Mouse (Mus musculus): ENCODE measurements around the gene Mrpl23.

DNA sequence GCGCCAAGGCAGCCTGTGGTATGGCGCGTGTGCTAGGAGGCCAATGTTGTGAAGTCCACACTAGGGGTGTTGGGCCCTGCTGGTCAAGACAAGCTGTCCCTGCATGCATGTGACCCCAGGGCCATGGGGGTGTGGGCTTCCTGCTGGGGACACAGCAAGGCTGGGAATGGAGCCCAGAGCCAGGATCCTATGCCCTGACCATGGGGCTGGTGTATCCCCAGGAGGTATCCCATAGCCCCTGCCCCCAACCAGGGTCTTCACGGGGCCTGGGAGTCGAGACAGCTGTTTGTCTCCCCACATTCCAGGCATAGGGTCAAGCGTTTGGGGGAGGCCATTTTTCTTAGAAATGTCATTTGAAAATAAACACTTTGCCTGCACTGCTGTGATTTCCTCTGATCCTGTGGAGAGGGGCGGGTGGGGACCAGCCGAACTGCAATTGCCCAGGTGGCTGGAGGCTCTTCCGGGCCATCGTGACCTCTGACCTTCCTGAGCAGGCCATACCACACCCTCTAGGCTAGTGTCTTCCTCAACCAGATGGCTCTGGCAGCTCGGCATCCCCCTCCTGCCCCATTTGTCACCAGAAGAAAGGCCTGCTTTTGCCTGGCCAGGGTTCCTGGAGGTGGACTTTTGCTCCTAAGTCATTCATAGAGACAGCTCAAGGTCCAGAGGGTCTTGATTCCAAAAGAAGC lies 32.6 kb downstream of the Mrpl23 start:
- no peak for TF ChIP-seq CTCF (conservative IDR thresholded peaks at IDR 0.05; ENCODE audit: insufficient read depth, insufficient read length, low read depth, low read length)
- no peak for TF ChIP-seq POLR2A (IDR thresholded peaks at IDR 0.05; ENCODE audit: low read depth, low read length)

Data from kidney, adult 2 months (tissue).